In the genomic region with DNA sequence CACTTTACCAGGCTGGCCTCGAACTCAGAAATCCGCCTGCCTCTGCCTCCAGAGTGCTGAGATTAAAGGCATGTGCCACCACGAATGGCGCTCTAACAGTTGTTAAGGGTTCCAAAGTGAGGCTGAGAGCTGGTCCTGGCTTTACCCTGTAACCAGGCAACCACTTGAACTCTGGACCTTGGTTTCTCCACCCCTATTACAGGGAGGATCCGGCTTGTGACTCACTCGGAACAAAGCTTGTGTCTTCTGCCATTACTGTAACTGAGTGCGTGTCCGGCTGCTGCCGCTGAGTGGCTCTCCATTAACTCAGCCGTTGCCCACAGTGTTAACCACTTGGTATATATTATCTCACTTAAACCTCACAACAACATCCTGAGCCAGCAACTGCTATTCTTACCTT, we compare ENCODE assay signal across 13 mouse cellular contexts. TPM values are rescaled to one million over a fixed set of nuclear protein-coding genes. Genes with fewer than 3 reads are reported as not detected.
DNase-seq lines count a peak whose midpoint lies in the region; ATAC-seq lines count a peak whose summit lies in the region.
"Had no signal": no experiment of that assay in that cellular context is flagged by ENCODE, and none has a peak within 500 bp of the region (broad histone marks: within the 10 kb centered on the region; RNA-seq: fewer than 3 reads in every experiment).

No protein-coding gene starts in this region.

- no peak overlapping the region for H3K4me2 ChIP-seq in liver, embryonic 11.5 days
- H3K4me2 ChIP-seq: embryonic facial prominence, embryonic 13.5 days had no signal

- no peak overlapping the region for H3K9ac ChIP-seq in liver, embryonic 11.5 days (ENCODE audit: low read depth, low read length)
- H3K9ac ChIP-seq: embryonic facial prominence, embryonic 13.5 days; forebrain, postnatal 0 days had no signal

- peaks cover 12% of the 10 kb centered on the region for H3K27me3 ChIP-seq in liver, embryonic 11.5 days (replicated peaks; ENCODE audit: control insufficient read depth, insufficient read depth, low read length)

- peak; percentile 58 for ATAC-seq in liver, embryonic 11.5 days (replicated peaks; ENCODE audit: low FRiP score)
- ATAC-seq: forebrain, postnatal 0 days had no signal

- peak; percentile 73 to 75 for DNase-seq in kidney, adult 8-10 months
- no peak for DNase-seq in kidney, postnatal 4 days
- peak; percentile 25 for DNase-seq in adipocyte (ENCODE audit: low spot score)
- DNase-seq in liver, embryonic 11.5 days (ENCODE audit: low spot score) = no peak
- no peak for DNase-seq in right cerebral cortex, postnatal 36 days (ENCODE audit: low spot score in 2 of 2)
- no peak for DNase-seq in embryo, embryonic 10 days (ENCODE audit: low spot score)
- no peak for DNase-seq in thymus, postnatal 14 days
- DNase-seq: cerebellum, adult 18-20 months; forebrain, postnatal 0 days; heart, postnatal 4 days had no signal

- no peak overlapping the region for H3K4me3 ChIP-seq in liver, embryonic 11.5 days (ENCODE audit: low read depth, low read length)
- H3K4me3 ChIP-seq: embryonic facial prominence, embryonic 13.5 days; heart, adult 2 months had no signal

- peaks cover 17% of the 10 kb centered on the region for H3K4me1 ChIP-seq in liver, embryonic 11.5 days (replicated peaks; ENCODE audit: control insufficient read depth, insufficient read depth, low read length)

- H3K27ac ChIP-seq in liver, embryonic 11.5 days (ENCODE audit: low read depth, low read length) = no peak overlapping the region

- no peaks in the 10 kb centered on the region for H3K9me3 ChIP-seq in liver, embryonic 11.5 days (ENCODE audit: control insufficient read depth, low read length)
- H3K9me3 ChIP-seq: embryonic facial prominence, embryonic 13.5 days; G1E had no signal

- 79% methylated on average over 10 of the region's 10 CpGs for WGBS in liver, embryonic 11.5 days

- no peaks in the 10 kb centered on the region for H3K36me3 ChIP-seq in liver, embryonic 11.5 days (ENCODE audit: control insufficient read depth, insufficient read depth, low read length)
- H3K36me3 ChIP-seq: G1E had no signal

RNA-seq across cellular contexts. Expression of a gene that starts 27.4 kb away (rescaled TPM):
- 23.8 and 24.1 TPM in 2 replicates for polyA plus RNA-seq in liver, embryonic 11.5 days (2014; fragmentation: Nextera tagmentation; extraction: Ambion mirVana)
- polyA plus RNA-seq: G1E had no signal

RNA-seq across cellular contexts. Expression of a gene that starts 36.7 kb away (rescaled TPM):
- 0.77 and 0.82 TPM in 2 replicates for polyA plus RNA-seq in liver, embryonic 11.5 days (2014; fragmentation: Nextera tagmentation; extraction: Ambion mirVana)
- polyA plus RNA-seq: G1E had no signal

Comparison
In these comparisons a context has a peak if more than half of its experiments do, and no peak if none do; other contexts are left out.
1. DNase-seq: peak in kidney, adult 8-10 months (2 of 2) and adipocyte (single experiment); none in kidney, postnatal 4 days (0 of 2), liver, embryonic 11.5 days (single experiment), right cerebral cortex, postnatal 36 days (0 of 2), embryo, embryonic 10 days (single experiment) and thymus, postnatal 14 days (single experiment).